Mouse (Mus musculus): ENCODE data around the gene Robo2.

- TF ChIP-seq MAX (IDR thresholded peaks at IDR 0.05): no peak
- no peak for TF ChIP-seq CTCF (IDR thresholded peaks at IDR 0.05; ENCODE audit: control insufficient read depth, insufficient read depth, insufficient read length)
- no peak for TF ChIP-seq MYOG (IDR thresholded peaks at IDR 0.05; ENCODE audit: control insufficient read depth, extremely low read depth, insufficient read length)
Measured at GRCm38 (mm10) chr16:73863748-73864147, 547.9 kb downstream of the Robo2 start.
